Mouse (Mus musculus): ENCODE data around the gene Pm20d1. TPM values are rescaled to one million over a fixed set of nuclear protein-coding genes. Genes with fewer than 3 reads are reported as not detected.

Gene Pm20d1
- 1 to 10 TPM in 1 of 2 experiments, under 1 TPM in 1; 0.75 to 1.8 TPM for total RNA-seq (2021)
- long read RNA-seq, full-length matches to known transcripts, result 1 of 3 reads
- long read RNA-seq, partial matches to known transcripts, result 0 of 3 reads
- long read RNA-seq, other reads (novel, unspliced or antisense), result 2 of 3 reads

DNA sequence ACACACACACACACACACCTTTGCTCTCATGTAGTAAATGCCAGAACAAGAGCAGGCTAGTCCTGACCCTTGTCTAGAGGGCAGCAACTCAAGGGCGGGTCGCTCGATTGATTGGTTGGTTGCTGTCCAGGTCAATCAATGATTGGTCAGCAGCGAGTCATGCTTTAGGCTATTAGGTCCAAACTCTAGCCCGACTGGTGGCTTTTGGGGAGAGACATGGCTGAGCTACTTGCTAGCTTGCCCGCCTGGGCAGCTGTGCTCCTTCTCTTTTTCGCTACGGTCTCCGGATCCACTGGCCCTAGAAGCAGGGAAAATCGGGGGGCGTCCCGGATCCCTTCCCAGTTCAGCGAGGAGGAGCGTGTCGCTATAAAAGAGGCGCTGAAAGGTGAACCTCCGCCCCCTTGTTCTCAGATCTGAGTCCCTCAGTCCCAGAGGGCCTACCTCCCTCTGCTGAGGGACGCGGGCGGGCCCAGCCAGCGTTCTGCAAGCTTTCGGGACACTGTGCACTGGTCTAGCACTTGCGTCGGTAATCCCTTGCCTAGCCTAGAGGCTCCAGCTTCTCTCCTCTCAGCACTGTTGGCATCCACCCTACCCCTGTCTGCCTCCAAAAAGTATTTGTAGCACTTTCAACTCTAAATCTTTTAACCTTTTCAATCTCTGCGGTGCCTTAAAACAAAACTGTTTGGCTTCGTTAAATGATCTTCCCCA is at the start of gene Pm20d1:
Pm20d1 (plus strand) TSS at position 180 of the 708 bp plus-strand sequence.
- DNase-seq (ENCODE audit: low spot score in 2 of 2), result peak; percentile 22 to 35

DNA sequence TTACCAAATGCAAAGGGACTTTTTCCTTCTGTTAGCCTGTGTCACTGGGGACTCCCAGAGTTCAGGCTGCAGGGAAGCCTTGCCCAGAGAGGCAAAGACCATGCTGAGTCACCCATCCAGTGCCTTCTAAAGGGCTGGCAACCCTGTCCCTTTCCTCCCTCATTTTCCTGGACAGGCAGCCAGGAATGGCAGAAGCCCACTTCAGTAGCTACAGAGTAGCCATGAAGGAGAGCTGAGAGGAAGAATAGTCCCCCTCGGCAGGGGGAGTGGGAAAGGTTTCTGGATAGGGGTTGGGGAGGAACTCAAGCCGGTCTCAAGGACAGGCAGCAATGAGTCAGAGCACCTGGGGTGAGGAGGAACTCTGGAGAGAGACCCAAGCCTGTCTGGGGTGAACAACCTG is 49.4 kb upstream of the Pm20d1 start:
- DNase-seq (ENCODE audit: low spot score in 2 of 2), result no peak

DNA sequence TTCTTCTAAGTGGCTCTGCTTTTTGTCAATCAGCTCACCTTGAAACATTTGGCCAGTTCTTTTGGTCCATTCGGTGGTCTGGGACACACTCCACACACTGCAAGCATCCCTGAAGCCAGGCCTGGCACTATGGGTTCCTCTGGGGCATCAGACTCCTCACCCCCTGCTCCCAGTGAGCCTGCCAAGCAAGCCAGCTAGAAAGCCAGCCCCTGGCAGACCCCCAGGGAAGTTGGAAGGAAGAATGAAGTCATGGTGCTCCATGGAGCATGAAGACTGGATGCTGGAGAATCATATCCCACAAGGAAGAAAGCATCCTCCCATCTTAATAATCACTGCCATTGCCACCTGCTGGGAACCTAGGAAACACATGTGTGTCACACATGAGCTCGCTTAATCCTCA is 48.5 kb upstream of the Pm20d1 start:
- DNase-seq (ENCODE audit: low spot score in 2 of 2), result no peak

DNA sequence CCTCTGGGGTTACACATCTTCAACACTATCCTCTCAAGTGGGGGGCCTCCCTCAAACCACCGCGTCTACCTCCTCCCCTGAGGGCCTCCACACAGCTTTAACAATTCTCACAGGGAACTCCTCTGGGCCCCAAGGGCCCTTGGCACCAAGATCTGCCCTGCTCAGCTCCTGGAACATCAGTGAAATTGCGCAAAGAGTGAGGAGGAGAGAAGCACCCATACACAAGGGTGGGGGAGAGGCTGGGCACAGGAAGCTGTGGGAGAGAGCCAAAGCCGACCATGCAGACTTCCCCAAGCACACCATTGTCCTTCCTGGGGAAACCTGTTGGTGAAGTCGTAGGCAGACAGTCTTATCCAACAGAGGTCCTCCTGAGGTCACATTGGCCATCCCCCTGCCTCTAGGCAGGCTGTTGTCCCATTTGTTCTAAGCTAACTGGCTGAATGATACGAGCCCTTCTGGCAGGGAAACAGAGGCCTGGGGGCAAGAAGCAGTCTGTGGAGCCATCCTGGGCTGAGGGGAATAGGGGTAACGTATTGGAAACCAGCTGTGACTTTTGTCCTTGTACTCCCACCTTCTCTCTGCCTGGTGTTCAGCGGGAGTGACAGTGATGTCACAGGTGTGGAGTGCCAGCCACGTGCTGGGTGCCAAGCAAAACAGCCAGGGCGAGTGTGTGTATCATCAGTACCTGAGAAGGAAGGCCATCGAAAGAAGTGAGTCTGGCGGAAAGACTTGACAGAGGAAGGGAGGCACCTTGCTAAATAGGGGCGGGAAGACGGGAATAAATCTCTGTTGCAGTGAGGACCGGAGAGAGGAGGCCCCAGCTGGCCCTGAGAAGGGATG is 47.3 kb upstream of the Pm20d1 start:
- no peak for DNase-seq (ENCODE audit: low spot score in 2 of 2)

DNA sequence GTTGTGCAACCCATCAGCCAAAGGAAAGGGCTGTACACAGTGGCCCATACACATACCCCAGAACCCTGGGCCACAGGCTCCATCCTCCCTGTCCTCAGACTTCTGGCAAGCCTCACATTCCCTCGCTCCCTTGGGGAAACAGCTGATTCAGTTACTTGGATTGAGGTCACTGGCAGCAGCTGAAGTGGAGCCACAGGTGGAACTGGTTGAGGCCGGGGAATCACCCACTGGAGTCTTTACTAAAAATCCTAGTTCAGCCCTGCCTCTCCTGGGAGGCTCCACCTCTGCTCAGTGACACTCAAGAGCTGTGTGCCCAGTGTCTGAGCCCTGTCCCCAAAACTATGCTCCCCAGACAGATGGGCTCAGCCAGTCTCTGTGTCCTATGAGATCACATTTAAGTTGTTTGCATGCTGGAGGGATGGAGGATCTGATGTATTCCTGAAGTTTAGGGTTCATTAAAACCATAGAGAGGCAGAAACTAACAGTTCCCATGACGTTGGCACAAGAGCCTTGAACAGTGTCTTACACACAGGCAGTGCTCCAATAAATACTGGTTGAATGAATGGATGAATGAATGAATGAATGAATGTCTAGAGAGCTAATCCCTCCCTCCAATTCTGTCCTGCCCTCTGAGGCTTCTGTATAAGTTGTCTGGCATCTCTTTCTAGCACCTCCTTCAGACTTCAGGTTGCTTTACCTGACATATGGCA is 45.8 kb upstream of the Pm20d1 start:
- DNase-seq (ENCODE audit: low spot score in 2 of 2), result no peak

GRCm38 (mm10) chr1:131751891-131752311 is 45.3 kb upstream of the Pm20d1 start:
- no peak for DNase-seq (ENCODE audit: low spot score in 2 of 2)

DNA sequence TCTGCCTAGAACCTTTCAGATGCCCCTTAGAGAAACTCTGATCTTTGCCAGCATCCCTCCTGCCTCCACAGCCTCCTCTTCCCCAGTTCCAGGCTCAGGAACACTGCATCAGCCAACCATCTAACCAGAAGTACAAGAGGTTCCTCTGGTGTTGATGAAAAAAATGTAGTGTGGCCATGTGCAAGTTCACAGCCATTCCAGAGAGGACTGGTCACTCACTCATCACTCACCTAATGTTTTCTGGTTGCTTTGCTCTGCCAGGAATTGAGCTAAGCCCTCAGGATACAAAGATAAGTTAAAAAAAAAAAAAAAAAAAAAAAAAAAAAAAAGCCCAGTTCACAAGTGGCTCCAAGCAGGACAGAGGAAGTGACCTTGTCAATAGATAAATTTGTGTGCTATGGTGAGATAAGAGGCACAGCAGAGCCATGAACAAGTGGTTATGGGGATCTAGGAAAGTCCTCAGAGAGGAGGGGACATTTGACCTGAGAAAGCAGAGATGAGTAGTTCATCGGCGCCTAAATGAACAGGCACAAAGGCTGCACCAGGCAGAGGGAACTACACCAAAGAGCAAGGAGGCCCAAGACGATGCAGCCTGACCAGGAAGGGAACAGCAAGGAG is 42.9 kb upstream of the Pm20d1 start:
- no peak for DNase-seq (ENCODE audit: low spot score in 2 of 2)

DNA sequence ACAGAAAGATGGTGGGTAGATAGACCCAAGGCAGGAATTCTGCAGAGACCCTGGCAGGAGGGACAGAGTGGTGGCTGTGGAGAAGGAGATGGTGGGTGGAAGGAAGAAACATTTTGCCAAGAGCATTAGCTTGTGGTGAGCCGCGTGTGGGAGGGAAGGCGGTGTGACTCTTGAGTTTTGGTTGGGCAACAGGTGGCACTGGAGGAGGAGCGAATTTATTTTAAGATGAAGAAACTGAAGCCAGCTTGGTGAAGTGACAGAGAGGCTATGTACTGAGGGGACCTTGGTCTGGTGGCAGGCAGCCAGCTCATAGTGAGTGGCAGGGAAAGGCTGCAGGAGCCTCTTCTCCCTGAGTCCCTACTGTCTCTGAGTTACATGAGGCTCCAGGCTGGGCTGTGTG is 42.3 kb upstream of the Pm20d1 start:
- DNase-seq (ENCODE audit: low spot score in 2 of 2), result no peak

GRCm38 (mm10) chr1:131757211-131757610 is 40.0 kb upstream of the Pm20d1 start:
- DNase-seq (ENCODE audit: low spot score in 2 of 2), result no peak

- DNase-seq (ENCODE audit: low spot score in 2 of 2), result no peak
Observed at GRCm38 (mm10) chr1:131758796-131759195, 38.4 kb upstream of the Pm20d1 start.

- peak; percentile 2 to 8 for DNase-seq (ENCODE audit: low spot score in 2 of 2)
Observed at GRCm38 (mm10) chr1:131759667-131760427, 37.3 kb upstream of the Pm20d1 start.

GRCm38 (mm10) chr1:131760428-131760820 is 36.8 kb upstream of the Pm20d1 start:
- DNase-seq (ENCODE audit: low spot score in 2 of 2), result peak; percentile 2 to 8

GRCm38 (mm10) chr1:131761079-131761831 is 35.9 kb upstream of the Pm20d1 start:
- peak; percentile 0 to 5 for DNase-seq (ENCODE audit: low spot score in 2 of 2)

- DNase-seq (ENCODE audit: low spot score in 2 of 2), result no peak
Observed at GRCm38 (mm10) chr1:131763683-131764082, 33.5 kb upstream of the Pm20d1 start.

GRCm38 (mm10) chr1:131764581-131765338 is 32.4 kb upstream of the Pm20d1 start:
- DNase-seq (ENCODE audit: low spot score in 2 of 2), result no peak

DNA sequence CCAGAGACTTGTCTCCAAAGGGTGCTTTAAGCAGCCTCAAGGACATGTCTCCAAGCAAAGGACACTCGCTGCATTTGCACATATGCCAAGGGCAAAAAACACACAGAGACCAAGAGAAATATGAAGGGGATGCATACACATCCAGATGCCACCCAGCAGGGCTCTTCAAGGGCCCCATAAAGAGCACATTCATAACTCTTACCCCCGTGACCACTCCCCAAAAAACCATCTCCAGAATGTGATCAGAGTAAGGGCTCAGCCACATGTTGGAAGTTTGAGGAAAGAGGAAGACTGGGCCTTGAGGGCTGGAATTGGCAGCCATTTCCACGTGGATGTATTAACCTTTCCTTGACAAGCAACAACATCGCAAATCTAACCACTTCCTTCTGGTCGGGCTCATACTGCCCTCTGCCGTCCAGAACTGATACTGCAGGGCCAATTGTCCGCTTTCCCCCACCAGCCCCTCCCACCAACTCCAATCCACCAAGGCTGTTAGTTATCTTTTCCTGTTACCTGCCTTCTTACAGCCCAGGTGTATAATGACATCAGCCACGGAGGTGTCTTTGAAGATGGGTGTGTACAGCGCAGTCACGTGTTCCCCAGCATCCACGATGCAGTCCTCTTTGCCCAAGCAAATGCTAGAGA is 31.7 kb upstream of the Pm20d1 start:
- peak; percentile 91 to 93 for DNase-seq (ENCODE audit: low spot score in 2 of 2)

DNA sequence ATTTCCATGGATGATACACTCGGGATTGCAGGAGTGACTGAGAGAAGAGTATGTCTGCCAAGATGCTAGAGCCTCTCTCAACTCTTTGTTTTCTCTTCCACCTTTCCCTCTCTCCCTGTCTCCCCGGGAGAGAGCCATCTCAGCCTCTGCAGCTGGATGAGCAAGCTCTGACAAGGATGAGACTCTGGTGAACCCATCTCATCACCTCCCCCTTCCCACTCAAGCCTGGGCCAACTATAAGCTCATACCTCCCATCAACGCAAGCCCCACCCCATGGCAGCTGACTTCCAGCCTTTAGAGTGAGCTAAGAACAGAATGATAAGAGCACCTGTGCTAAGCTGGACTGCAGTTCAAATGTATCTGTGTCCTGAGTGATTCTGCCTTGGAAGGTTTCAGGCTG is 27.9 kb upstream of the Pm20d1 start:
- DNase-seq (ENCODE audit: low spot score in 2 of 2), result no peak

- DNase-seq (ENCODE audit: low spot score in 2 of 2), result peak; percentile 80 to 86
Observed at GRCm38 (mm10) chr1:131770656-131771055, 26.5 kb upstream of the Pm20d1 start.
